Mouse (Mus musculus) liver, adult (tissue): Measurements from ENCODE around the gene Gm14393.
"Not testable (repeated sequence)": the region's sequence is repeated elsewhere in the genome, so short reads cannot be mapped to it uniquely, and the experiment has no call there.

Experiments used
- GATA4 ChIP-seq: IDR thresholded peaks from 2 replicates; pipeline ENCODE4 v1.6.1; 2014; ENCODE audit warnings: mild to moderate bottlenecking, low read length; ENCODE audit not compliant: insufficient replicate concordance

The Gm14393 gene

DNA sequence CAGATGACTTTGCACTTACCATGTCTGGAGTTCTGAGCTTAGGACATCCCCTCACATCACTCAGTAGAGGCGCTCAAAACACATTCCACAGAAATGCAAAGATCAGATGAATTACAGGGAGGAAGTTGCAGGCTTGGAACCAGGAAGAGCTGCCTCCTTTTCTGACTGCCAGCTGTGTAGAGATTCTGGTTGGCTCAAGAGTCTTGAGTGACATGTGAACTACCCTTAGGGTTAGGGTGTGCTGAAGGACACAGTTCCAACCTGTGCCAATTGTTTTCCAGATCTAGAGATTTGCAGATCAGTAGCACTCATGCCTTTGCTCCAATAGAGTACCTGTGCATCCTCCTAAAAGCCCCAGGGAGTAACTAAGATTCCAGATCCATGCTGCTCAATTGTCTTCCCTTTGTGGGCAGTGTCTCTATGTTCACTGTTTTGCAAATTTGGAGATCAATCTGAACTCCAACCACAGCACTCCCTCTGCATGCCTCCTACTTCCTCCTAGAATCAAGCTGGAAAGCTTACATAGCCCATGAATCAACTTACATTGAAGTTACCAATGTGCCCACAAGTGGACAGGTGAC, at the start of gene Gm14393:
Gm14393 (minus strand) TSS at position 101 of the 581 bp plus-strand sequence.
- not testable (repeated sequence) for TF ChIP-seq GATA4
